Mouse (Mus musculus): ENCODE results near the gene Meltf. TPM values are rescaled to one million over a fixed set of nuclear protein-coding genes. Genes with fewer than 3 reads are reported as not detected.

The Meltf gene
- polyA plus RNA-seq, 1 experiment from 2014 or later, result 568 TPM

DNA sequence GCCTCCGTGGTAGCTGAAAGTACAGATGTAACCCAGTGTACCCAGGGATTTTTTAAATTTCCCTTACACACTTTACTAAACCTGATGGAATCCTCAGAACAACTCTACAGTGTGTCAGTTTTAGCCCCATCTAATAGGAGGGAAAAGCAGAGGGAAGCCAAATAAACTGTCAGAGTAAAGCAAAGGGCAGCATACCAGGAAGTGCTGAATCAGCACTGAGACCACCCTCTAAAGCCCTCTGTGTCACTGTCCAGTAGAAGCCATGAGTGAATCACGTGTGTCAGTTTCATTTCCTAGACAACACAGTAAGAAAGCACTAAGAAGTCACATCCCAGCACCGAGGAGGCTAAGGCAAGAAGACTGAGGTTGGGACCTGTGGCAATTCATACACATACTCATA is 41.2 kb upstream of the Meltf start:
- Histone ChIP-seq H3K4me2 (replicated peaks; ENCODE audit: low read depth) (no peak overlapping the region), H3K9ac (ENCODE audit: low read depth, low read length) (no peak overlapping the region), H3K4me3 (ENCODE audit: low read depth, low read length) (no peak overlapping the region), H3K27me3 (replicated peaks; ENCODE audit: control insufficient read depth, insufficient read depth, low read length) (no peaks in the 10 kb centered on the region), H3K36me3 (ENCODE audit: control insufficient read depth, insufficient read depth) (peaks cover 24% of the 10 kb centered on the region; the same call in 1 of the 2 replicates), H3K4me1 (replicated peaks; ENCODE audit: control insufficient read depth, insufficient read depth, low read length) (no peaks in the 10 kb centered on the region), H3K27ac (ENCODE audit: low read depth, low read length) (no peak overlapping the region), H3K9me3 (ENCODE audit: control insufficient read depth) (no peaks in the 10 kb centered on the region)
- WGBS, result 83% methylated on average over 3 of the region's 3 CpGs
- no peak for TF ChIP-seq CTCF (IDR thresholded peaks at IDR 0.05; ENCODE audit: low read depth)
- no peak for ATAC-seq

DNA sequence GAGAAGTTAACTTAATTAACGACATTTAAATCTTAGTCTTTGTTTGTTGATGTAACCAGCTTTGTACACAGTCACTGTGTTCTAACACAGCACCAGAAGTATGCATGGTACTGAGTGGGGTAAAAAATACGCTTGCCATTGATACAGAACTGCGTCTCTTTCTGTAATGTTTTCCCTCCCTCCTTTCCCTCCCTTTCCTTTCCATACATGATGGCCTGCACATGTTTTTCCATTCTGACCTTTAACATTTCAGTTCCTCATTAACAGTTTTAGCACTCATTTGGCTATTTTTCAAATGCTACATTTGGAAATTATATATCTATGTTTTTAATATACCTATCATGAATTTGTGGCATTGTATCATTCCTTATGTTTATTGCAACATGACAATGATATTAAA is 34.4 kb upstream of the Meltf start:
- ATAC-seq, result no peak
- Histone ChIP-seq H3K27me3 (replicated peaks; ENCODE audit: control insufficient read depth, insufficient read depth, low read length) (no peaks in the 10 kb centered on the region), H3K4me3 (ENCODE audit: low read depth, low read length) (no peak overlapping the region), H3K9ac (ENCODE audit: low read depth, low read length) (no peak overlapping the region), H3K9me3 (ENCODE audit: control insufficient read depth) (no peaks in the 10 kb centered on the region), H3K4me1 (replicated peaks; ENCODE audit: control insufficient read depth, insufficient read depth, low read length) (no peaks in the 10 kb centered on the region), H3K36me3 (ENCODE audit: control insufficient read depth, insufficient read depth) (peaks cover 26% of the 10 kb centered on the region), H3K27ac (ENCODE audit: low read depth, low read length) (no peak overlapping the region), H3K4me2 (replicated peaks; ENCODE audit: low read depth) (no peak overlapping the region)
- WGBS, result 91% methylated on average over 3 of the region's 3 CpGs
- no peak for TF ChIP-seq CTCF (IDR thresholded peaks at IDR 0.05; ENCODE audit: low read depth)

DNA sequence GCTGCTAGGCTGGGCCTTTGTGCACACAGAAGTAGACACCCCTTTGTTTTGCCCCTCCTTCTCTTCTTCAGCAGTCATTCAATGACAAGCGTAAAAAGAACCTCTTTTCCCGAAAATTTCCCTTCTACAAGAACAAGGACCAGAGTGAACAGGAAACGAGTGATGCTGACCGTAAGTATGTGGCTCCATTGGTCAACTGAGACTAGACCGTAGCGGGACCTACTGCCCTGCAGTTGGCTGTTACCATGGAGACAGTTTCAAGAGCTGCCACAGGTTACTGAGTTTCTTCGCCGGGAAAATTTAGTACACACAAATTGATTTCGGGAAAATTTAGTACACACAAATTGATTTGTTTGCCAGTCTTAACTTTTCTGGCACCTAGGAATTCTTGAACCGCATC is 31.8 kb upstream of the Meltf start:
- WGBS, result 88% methylated on average over 10 of the region's 10 CpGs
- Histone ChIP-seq H3K9me3 (ENCODE audit: control insufficient read depth) (no peaks in the 10 kb centered on the region), H3K4me1 (replicated peaks; ENCODE audit: control insufficient read depth, insufficient read depth, low read length) (no peaks in the 10 kb centered on the region), H3K27ac (ENCODE audit: low read depth, low read length) (no peak overlapping the region), H3K4me3 (ENCODE audit: low read depth, low read length) (no peak overlapping the region), H3K4me2 (replicated peaks; ENCODE audit: low read depth) (no peak overlapping the region), H3K27me3 (replicated peaks; ENCODE audit: control insufficient read depth, insufficient read depth, low read length) (no peaks in the 10 kb centered on the region), H3K36me3 (ENCODE audit: control insufficient read depth, insufficient read depth) (peaks cover 19% of the 10 kb centered on the region), H3K9ac (ENCODE audit: low read depth, low read length) (no peak overlapping the region)
- no peak for TF ChIP-seq CTCF (IDR thresholded peaks at IDR 0.05; ENCODE audit: low read depth)
- no peak for ATAC-seq

DNA sequence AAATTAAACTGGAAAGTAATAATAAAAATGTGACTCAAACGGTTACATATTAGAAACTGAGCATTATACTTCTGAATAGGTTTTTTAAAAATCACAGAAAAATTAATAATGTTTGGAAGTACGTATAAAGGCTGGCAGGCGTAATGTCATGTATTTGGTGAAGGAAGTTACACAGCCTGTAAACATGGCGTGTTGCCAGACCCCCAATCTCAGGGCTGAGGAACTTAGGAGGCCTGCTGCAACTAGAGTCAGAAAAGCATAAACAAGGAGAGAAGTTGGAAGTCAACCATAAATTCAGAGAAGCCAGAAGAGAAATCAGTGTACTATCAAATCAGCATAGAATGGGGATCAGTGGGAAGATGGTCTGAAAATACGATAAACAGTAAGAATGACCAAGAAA is 14.7 kb upstream of the Meltf start:
- Histone ChIP-seq H3K9me3 (ENCODE audit: control insufficient read depth) (0 out of 2 replicates have a peak, but pooled peaks cover 5% of the 10 kb centered on the region), H3K4me1 (replicated peaks; ENCODE audit: control insufficient read depth, insufficient read depth, low read length) (no peaks in the 10 kb centered on the region), H3K27me3 (replicated peaks; ENCODE audit: control insufficient read depth, insufficient read depth, low read length) (no peaks in the 10 kb centered on the region), H3K9ac (ENCODE audit: low read depth, low read length) (no peak overlapping the region), H3K36me3 (ENCODE audit: control insufficient read depth, insufficient read depth) (peaks cover 61% of the 10 kb centered on the region), H3K27ac (ENCODE audit: low read depth, low read length) (no peak overlapping the region), H3K4me2 (replicated peaks; ENCODE audit: low read depth) (no peak overlapping the region), H3K4me3 (ENCODE audit: low read depth, low read length) (no peak overlapping the region)
- TF ChIP-seq CTCF (IDR thresholded peaks at IDR 0.05; ENCODE audit: low read depth), result no peak
- 66% methylated on average over 5 of the region's 5 CpGs for WGBS
- ATAC-seq, result no peak

DNA sequence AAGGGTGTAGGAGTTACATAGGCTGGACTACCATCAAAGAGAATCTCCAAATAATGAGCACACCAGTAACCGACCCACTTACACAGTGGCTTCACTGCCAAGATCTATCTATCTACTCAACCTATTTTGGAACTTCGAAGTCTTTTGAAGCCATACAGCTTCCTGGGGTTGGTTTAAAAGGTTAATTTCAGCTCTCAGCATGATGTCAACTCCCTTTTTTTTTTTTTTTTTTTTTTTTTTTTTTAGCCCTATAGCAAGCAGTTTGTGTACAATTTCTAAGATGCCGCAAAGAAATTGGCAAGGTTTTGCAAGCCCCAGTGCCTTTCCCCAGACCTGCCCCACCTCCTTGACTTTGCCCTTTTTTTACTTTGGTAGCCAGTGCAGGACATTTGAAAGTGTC is 13.4 kb upstream of the Meltf start:
- ATAC-seq, result no peak
- Histone ChIP-seq H3K27ac (ENCODE audit: low read depth, low read length) (no peak overlapping the region), H3K4me2 (replicated peaks; ENCODE audit: low read depth) (no peak overlapping the region), H3K9ac (ENCODE audit: low read depth, low read length) (no peak overlapping the region), H3K36me3 (ENCODE audit: control insufficient read depth, insufficient read depth) (peaks cover 61% of the 10 kb centered on the region), H3K27me3 (replicated peaks; ENCODE audit: control insufficient read depth, insufficient read depth, low read length) (no peaks in the 10 kb centered on the region), H3K4me1 (replicated peaks; ENCODE audit: control insufficient read depth, insufficient read depth, low read length) (no peaks in the 10 kb centered on the region), H3K4me3 (ENCODE audit: low read depth, low read length) (no peak overlapping the region), H3K9me3 (ENCODE audit: control insufficient read depth) (0 out of 2 replicates have a peak, but pooled peaks cover 5% of the 10 kb centered on the region)
- WGBS, result 89% methylated on average over 3 of the region's 3 CpGs
- TF ChIP-seq CTCF (IDR thresholded peaks at IDR 0.05; ENCODE audit: low read depth), result no peak

DNA sequence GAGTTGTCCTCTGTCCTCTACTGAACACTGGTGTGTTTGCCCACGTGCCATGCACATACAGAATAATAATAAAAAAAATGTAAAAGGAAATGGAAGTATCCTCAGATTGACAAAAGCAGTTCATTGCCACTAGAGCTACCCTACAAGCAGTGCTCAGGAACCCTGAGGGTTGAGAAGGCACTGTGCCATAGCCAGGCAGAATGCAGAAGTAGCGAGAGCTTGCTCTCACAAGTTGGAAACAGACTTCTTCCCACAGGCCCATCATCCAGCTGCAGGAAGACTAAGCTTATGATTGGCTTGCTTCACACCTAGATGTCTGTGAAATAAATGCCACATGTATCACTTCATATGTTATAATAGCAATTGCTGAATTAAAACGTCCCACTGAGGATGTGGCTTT is 11.7 kb upstream of the Meltf start:
- TF ChIP-seq CTCF (IDR thresholded peaks at IDR 0.05; ENCODE audit: low read depth), result no peak
- H3K9me3 ChIP-seq (ENCODE audit: control insufficient read depth), result no peaks in the 10 kb centered on the region
- H3K4me3 ChIP-seq (ENCODE audit: low read depth, low read length), result no peak overlapping the region
- H3K4me2 ChIP-seq (replicated peaks; ENCODE audit: low read depth), result no peak overlapping the region
- no peaks in the 10 kb centered on the region for H3K4me1 ChIP-seq (replicated peaks; ENCODE audit: control insufficient read depth, insufficient read depth, low read length)
- 85% methylated on average over 3 of the region's 3 CpGs for WGBS
- no peak overlapping the region for H3K27ac ChIP-seq (ENCODE audit: low read depth, low read length)
- ATAC-seq, result no peak
- H3K36me3 ChIP-seq (ENCODE audit: control insufficient read depth, insufficient read depth), result peaks cover 49% of the 10 kb centered on the region
- no peak overlapping the region for H3K9ac ChIP-seq (ENCODE audit: low read depth, low read length)
- no peaks in the 10 kb centered on the region for H3K27me3 ChIP-seq (replicated peaks; ENCODE audit: control insufficient read depth, insufficient read depth, low read length)

DNA sequence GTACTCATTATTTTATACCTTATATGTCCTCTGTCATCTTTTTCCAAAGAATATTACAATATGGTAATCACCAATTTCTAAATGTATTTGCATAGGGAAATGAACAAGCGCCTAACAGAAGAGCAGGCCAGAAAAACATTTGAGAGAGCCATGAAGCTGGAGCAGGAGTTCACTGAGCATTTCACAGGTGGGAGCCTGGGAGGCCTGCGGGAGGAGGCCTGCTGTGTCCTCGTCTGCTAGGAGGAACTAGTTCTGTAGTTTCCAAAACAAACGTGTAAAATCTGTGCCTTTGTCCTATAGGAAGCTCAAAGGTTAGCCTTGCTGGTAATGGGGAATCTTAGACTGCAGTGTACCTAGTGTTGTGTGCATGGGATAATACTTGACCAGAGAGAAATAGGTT is 10.9 kb upstream of the Meltf start:
- TF ChIP-seq CTCF (IDR thresholded peaks at IDR 0.05; ENCODE audit: low read depth), result no peak
- peaks cover 52% of the 10 kb centered on the region for H3K36me3 ChIP-seq (ENCODE audit: control insufficient read depth, insufficient read depth)
- ATAC-seq, result no peak
- 81% methylated on average over 4 of the region's 4 CpGs for WGBS
- H3K4me3 ChIP-seq (ENCODE audit: low read depth, low read length), result no peak overlapping the region
- no peak overlapping the region for H3K9ac ChIP-seq (ENCODE audit: low read depth, low read length)
- H3K4me1 ChIP-seq (replicated peaks; ENCODE audit: control insufficient read depth, insufficient read depth, low read length), result no peaks in the 10 kb centered on the region
- no peaks in the 10 kb centered on the region for H3K27me3 ChIP-seq (replicated peaks; ENCODE audit: control insufficient read depth, insufficient read depth, low read length)
- H3K4me2 ChIP-seq (replicated peaks; ENCODE audit: low read depth), result no peak overlapping the region
- H3K27ac ChIP-seq (ENCODE audit: low read depth, low read length), result no peak overlapping the region
- no peaks in the 10 kb centered on the region for H3K9me3 ChIP-seq (ENCODE audit: control insufficient read depth)

Measured in intestine, postnatal 0 days (tissue).